Mouse (Mus musculus): ENCODE data around the gene Pakap.

DNA sequence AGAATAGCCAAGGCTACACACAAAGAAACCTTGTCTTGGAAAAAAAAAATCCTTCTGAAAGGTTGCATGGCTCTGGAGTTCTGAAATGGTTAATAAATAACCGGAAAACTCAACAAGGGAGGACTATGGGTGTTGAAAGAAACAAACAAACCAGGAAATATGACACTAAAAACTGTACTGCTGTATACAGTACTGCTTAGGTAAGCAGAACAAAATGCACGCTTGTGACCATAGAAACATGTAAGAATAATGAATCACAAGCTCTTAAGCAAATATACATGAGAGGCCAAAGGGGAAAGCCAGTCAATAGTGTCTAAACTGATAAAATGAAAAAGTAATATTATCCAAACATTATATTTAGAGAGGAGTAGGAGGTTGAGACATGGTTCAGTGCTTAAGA, 247.4 kb downstream of the Pakap start:
- TF ChIP-seq POLR2A (IDR thresholded peaks at IDR 0.05; ENCODE audit: low read depth, low read length) (no peak), CTCF (IDR thresholded peaks at IDR 0.05; ENCODE audit: borderline replicate concordance, insufficient read depth, low read length) (no peak)
